Mouse (Mus musculus): ENCODE data around the gene Hpd. TPM values are rescaled to one million over a fixed set of nuclear protein-coding genes. Genes with fewer than 3 reads are reported as not detected.

Hpd gene
- polyA plus RNA-seq, 1 experiment from 2014 or later: not detected

DNA sequence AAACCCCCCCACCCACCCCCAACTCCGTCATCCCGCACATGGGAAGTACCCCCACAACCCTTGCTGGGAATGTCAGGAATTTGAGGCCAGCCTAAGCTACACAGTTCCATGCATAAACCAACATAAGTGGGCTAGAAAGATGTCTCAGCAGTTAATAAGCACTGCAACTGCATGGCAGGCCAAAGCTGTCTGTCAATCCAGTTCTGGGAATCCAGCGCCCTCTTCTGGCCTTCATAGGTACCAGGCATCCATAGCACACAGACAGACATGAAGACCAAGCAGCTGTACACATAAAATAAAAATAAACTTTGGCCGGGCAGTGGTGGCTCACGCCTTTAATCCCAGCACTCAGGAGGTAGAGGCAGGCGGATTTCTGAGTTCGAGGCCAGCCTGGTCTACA is 27.1 kb downstream of the Hpd start:
- no peak overlapping the region for H3K4me2 ChIP-seq
- peaks cover 19% of the 10 kb centered on the region for H3K4me1 ChIP-seq (replicated peaks)
- no peak overlapping the region for H3K4me3 ChIP-seq
- 63% methylated on average over 7 of the region's 7 CpGs for WGBS
- no peak for ATAC-seq (ENCODE audit: low FRiP score)
- no peak overlapping the region for H3K27ac ChIP-seq
- peaks cover 82% of the 10 kb centered on the region for H3K36me3 ChIP-seq
- no peaks in the 10 kb centered on the region for H3K27me3 ChIP-seq
- H3K9ac ChIP-seq: no peak overlapping the region
- H3K9me3 ChIP-seq: no peaks in the 10 kb centered on the region

DNA sequence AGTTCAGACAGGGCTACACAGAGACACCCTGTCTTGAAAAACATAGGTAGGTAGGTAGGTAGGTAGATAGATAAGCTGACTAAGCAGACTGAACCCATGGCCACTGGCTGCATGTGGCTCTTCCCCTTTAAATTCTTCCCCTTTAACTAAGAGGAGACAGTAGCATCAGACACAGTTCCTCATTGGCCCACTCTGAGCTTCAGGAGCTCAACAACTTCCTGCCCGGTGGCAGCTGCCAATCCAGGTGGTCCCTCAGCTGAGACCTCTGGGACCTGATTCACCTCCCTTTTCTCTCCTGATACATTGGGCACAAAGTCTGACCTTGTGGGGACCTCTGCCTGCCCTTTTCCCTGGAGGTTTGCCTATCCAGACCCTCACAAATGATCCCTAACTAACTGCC is 29.6 kb downstream of the Hpd start:
- H3K36me3 ChIP-seq: peaks cover 71% of the 10 kb centered on the region
- H3K4me2 ChIP-seq: no peak overlapping the region
- no peak overlapping the region for H3K27ac ChIP-seq
- no peak for ATAC-seq (ENCODE audit: low FRiP score)
- WGBS: 75% methylated on average over 1 of the region's 1 CpGs
- H3K9ac ChIP-seq: no peak overlapping the region
- H3K4me3 ChIP-seq: no peak overlapping the region
- no peaks in the 10 kb centered on the region for H3K9me3 ChIP-seq
- peaks cover 45% of the 10 kb centered on the region for H3K4me1 ChIP-seq (replicated peaks)
- no peaks in the 10 kb centered on the region for H3K27me3 ChIP-seq

DNA sequence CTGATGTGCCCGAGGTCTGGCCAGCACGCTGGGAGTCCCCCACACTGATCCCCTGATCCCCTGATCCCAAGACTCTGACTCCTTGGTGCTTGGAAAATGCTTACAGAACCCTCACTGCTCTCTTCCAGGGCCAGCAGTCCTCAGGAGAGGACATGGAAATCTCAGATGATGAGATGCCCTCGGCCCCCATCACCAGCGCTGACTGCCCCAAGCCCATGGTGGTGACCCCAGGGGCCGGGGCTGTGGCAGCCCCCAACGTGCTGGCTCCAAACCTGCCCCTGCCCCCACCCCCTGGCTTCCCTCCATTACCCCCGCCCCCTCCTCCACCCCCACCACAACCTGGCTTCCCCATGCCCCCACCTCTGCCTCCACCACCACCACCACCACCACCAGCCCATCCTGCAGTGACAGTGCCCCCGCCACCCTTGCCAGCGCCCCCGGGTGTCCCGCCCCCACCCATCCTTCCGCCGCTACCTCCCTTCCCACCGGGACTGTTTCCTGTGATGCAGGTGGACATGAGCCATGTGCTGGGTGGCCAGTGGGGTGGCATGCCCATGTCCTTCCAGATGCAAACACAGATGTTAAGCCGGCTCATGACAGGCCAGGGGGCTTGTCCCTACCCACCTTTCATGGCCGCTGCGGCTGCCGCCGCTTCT is 30.7 kb downstream of the Hpd start:
- H3K4me3 ChIP-seq: no peak overlapping the region
- peak overlapping the region; percentile 61 for H3K4me2 ChIP-seq

DNA sequence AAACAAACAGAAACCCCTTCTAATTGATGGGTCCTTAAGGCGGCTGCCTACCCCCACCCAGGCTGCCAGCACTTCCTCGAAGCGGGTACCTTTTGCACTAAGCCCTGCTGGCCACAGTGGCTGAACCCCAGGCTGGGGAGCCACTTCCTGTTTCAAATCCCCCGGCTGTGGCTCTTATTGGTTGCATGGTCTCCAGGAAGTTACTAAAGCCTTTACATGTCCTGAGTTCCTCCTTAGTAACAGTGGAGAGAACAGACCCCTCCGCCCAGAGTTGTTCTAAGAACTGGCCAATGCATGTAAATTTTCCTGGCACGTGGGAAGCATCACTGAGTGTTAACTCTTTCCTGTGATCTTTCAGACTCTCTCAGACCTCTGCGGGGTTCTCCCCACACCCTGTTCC is 31.4 kb downstream of the Hpd start:
- H3K4me1 ChIP-seq (replicated peaks): peaks cover 63% of the 10 kb centered on the region
- ATAC-seq (ENCODE audit: low FRiP score): no peak

More for the DNA sequence above, 30.7 kb downstream of the Hpd start:
- no peak overlapping the region for H3K27ac ChIP-seq
- H3K9ac ChIP-seq: peak overlapping the region; percentile 64; the same call in 1 of the 2 replicates
- H3K4me1 ChIP-seq (replicated peaks): peaks cover 55% of the 10 kb centered on the region
- ATAC-seq (ENCODE audit: low FRiP score): no peak
- H3K9me3 ChIP-seq: no peaks in the 10 kb centered on the region
- peaks cover 71% of the 10 kb centered on the region for H3K36me3 ChIP-seq
- no peaks in the 10 kb centered on the region for H3K27me3 ChIP-seq
- WGBS: 96% methylated on average over 19 of the region's 19 CpGs

DNA sequence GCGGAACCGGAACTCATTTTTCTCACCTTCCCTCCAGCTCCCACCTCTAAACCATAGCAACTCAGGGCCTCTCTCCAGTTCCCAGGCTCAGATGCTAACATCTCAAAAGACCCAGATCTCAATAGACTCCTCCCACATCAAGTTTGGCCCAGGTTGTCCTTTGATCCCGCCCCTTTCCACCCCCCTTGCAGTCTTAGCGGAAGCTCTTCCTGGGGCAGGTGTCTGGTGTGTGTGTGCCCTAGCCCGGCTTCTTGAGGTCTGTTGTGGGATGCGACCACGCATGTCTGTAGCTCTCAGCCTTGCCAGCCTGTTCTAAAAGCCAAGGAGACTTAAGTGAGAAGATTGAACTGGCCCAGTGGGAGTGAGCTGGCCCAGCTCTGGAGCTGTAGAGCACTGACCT is 31.9 kb downstream of the Hpd start:
- peaks cover 69% of the 10 kb centered on the region for H3K36me3 ChIP-seq

More for the DNA sequence above, 31.4 kb downstream of the Hpd start:
- H3K27me3 ChIP-seq: no peaks in the 10 kb centered on the region
- H3K4me3 ChIP-seq: peak overlapping the region; percentile 44
- H3K36me3 ChIP-seq: peaks cover 72% of the 10 kb centered on the region
- peak overlapping the region; percentile 13; the same call in 1 of the 2 replicates for H3K27ac ChIP-seq
- H3K4me2 ChIP-seq: peak overlapping the region; percentile 61
- WGBS: 48% methylated on average over 7 of the region's 7 CpGs
- peak overlapping the region; percentile 64 for H3K9ac ChIP-seq
- no peaks in the 10 kb centered on the region for H3K9me3 ChIP-seq

DNA sequence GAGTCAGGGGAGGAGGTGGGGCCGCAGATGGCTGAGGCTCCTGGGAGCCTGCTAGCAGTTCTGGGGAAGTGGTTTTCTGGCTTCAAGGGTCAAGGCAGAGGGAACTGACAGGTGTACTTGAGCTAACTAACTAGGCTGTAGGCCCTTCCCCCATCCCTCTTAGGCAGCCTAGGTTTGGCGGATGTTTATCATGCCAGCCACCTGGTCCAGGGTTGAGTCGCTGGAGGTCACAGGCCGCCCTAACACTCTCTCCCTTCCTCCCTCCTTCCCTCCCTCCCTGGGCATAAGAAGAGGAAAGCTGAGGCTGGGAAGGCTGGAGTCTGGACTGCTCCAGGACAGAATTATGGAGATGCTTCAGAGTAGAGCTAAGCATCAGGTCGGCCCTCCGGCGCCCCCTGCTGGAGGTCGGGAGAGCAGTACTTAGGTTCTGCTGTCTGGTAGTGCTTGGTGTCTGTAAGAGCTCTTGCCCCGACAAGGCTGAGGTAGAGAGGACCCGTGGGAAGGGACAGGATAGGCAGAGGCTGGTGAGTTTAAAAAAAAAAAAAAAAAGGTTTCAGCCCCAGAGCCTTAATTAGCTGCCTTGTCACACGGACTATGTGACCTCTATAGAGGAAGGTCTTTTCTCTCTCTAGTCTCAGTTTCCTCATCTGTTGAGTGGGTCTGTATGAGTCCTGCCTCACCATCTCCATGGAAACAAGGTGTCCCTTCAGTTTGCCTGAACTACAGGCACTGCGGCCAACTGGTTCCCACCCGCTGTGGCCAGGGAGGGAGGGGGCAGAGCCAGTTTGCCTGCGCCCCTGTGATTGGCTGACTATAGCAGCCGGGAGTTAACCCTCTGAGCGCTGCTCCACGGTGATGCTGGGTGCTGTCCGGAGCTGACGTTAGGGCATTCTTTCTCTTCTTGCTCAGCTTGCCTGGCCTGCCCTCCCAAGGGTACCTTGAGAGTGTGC is 32.8 kb downstream of the Hpd start:
- Histone ChIP-seq H3K9me3 (no peaks in the 10 kb centered on the region), H3K27ac (peak overlapping the region; percentile 52), H3K9ac (peak overlapping the region; percentile 64), H3K4me2 (peak overlapping the region; percentile 61), H3K4me1 (replicated peaks) (peaks cover 76% of the 10 kb centered on the region), H3K27me3 (no peaks in the 10 kb centered on the region), H3K4me3 (peak overlapping the region; percentile 44), H3K36me3 (peaks cover 63% of the 10 kb centered on the region)
- 9% methylated on average over 19 of the region's 19 CpGs for WGBS
- ATAC-seq (ENCODE audit: low FRiP score): peak; percentile 83

More for the DNA sequence above, 31.9 kb downstream of the Hpd start:
- ATAC-seq (ENCODE audit: low FRiP score): no peak
- Histone ChIP-seq H3K4me3 (peak overlapping the region; percentile 44), H3K4me2 (peak overlapping the region; percentile 61), H3K27me3 (no peaks in the 10 kb centered on the region), H3K4me1 (replicated peaks) (peaks cover 67% of the 10 kb centered on the region), H3K9ac (peak overlapping the region; percentile 64), H3K27ac (peak overlapping the region; percentile 13; the same call in 1 of the 2 replicates), H3K9me3 (no peaks in the 10 kb centered on the region)
- 58% methylated on average over 7 of the region's 7 CpGs for WGBS

DNA sequence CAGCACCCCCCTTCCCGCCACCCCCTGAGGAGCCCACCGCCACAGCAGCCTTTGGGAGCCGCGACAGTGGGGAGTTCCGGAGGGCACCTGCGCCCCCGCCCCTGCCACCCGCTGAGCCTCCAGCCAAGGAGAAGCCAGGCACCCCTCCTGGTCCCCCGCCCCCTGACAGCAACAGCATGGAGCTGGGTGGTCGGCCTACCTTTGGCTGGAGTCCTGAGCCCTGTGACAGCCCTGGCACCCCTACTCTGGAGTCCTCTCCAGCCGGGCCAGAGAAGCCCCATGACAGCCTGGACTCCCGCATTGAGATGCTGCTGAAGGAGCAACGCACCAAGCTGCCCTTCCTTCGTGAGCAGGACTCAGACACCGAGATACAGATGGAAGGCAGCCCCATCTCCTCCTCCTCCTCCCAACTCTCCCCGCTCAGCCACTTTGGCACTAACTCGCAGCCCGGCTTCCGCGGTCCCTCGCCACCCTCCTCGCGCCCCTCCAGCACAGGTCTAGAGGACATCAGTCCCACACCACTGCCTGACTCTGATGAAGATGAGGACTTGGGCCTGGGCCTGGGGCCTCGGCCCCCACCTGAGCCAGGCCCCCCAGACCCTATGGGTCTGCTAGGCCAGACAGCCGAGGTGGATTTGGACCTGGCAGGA is 34.3 kb downstream of the Hpd start:
- H3K4me2 ChIP-seq: peak overlapping the region; percentile 61
- H3K27me3 ChIP-seq: no peaks in the 10 kb centered on the region
- H3K9ac ChIP-seq: peak overlapping the region; percentile 64
- H3K4me1 ChIP-seq (replicated peaks): peaks cover 90% of the 10 kb centered on the region
- WGBS: 79% methylated on average over 25 of the region's 25 CpGs
- H3K4me3 ChIP-seq: no peak overlapping the region
- no peaks in the 10 kb centered on the region for H3K9me3 ChIP-seq
- no peak for ATAC-seq (ENCODE audit: low FRiP score)
- peaks cover 50% of the 10 kb centered on the region for H3K36me3 ChIP-seq
- H3K27ac ChIP-seq: no peak overlapping the region

DNA sequence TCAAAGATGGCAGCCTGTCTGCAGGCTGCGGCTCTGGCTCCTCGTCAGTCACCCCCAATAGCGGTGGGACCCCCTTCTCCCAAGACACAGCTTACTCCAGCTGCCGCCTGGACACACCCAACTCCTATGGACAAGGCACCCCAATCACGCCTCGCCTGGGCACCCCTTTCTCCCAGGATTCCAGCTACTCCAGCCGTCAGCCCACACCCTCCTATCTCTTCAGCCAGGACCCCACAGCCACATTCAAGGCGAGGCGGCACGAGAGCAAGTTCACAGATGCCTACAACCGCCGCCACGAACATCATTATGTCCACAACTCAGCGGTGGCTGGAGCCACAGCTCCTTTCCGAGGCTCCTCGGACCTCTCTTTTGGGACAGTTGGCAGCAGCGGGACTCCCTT is 35.0 kb downstream of the Hpd start:
- ATAC-seq (ENCODE audit: low FRiP score): no peak
- Histone ChIP-seq H3K4me3 (no peak overlapping the region), H3K9me3 (no peaks in the 10 kb centered on the region), H3K27ac (no peak overlapping the region), H3K4me2 (no peak overlapping the region), H3K4me1 (replicated peaks) (peaks cover 88% of the 10 kb centered on the region), H3K36me3 (peaks cover 44% of the 10 kb centered on the region), H3K9ac (peak overlapping the region; percentile 64; the same call in 1 of the 2 replicates), H3K27me3 (no peaks in the 10 kb centered on the region)
- WGBS: 85% methylated on average over 17 of the region's 17 CpGs

DNA sequence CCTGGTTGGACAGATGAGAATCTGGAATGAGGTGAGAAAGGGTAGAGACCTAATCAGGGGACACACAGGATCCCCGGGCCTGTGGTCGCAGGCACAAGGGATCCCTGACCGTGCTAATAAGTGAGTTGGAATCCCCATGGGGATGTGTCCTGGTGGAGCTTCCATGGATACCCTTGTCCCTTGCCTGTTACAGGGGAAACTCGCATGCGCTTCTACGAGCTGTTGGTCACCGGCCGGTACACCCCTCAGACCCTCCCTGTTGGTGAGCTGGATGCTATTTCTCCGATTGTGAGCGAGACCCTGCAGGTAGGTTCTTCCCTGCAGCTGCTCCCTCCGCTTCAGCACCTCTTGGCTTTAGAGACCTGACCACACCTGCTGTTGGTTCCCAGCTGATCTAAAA is 36.2 kb downstream of the Hpd start:
- H3K9me3 ChIP-seq: no peaks in the 10 kb centered on the region
- no peak overlapping the region for H3K27ac ChIP-seq
- peaks cover 32% of the 10 kb centered on the region for H3K36me3 ChIP-seq
- no peaks in the 10 kb centered on the region for H3K27me3 ChIP-seq
- peak overlapping the region; percentile 7; the same call in 1 of the 2 replicates for H3K4me3 ChIP-seq
- WGBS: 85% methylated on average over 11 of the region's 11 CpGs
- peak overlapping the region; percentile 19; the same call in 1 of the 2 replicates for H3K9ac ChIP-seq
- H3K4me2 ChIP-seq: peak overlapping the region; percentile 100; the same call in 1 of the 2 replicates
- ATAC-seq (ENCODE audit: low FRiP score): no peak
- peaks cover 82% of the 10 kb centered on the region for H3K4me1 ChIP-seq (replicated peaks)

DNA sequence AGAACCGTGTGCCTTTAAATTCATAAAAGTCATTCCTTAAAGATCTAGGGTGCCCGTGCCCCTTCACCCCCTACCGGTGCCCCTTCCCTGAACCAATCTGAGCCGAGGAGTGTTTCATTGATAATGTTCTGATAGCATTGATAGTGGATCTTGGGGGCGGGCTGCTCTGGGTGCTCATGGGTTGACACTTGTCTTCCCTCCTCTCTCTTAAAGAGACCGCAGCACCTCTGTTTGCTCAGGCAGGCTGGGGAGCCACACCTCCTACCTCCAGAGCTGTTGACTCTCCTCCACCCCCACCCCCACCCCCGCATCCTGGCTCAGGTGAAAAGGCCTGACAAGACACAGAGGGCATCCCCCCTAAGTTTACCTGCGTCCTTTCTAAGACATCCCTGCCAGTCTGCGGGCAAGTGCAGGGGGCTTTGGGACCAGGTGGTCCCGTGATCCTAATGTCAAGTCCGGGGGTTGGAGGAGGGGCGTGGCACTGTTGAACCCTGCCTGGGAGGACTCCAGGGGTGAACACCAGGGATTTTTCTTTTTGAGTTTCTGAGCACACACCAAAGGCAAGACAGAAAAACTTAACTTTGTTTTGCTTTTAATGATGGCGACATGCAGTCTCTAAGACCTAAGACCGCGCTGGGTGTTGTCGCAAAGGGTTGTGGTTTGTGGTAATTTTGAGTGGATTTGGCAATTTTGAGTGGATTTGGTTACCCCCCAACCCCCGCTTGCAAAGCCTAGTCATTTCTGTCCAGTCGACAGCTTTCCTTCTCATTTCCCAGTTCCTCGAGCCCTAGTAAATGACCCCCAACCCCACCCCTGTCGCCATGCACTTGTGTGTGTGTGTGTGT is 37.6 kb downstream of the Hpd start:
- no peak for ATAC-seq (ENCODE audit: low FRiP score)
- Histone ChIP-seq H3K4me3 (peak overlapping the region; percentile 76), H3K27me3 (no peaks in the 10 kb centered on the region), H3K9me3 (no peaks in the 10 kb centered on the region), H3K4me2 (peak overlapping the region; percentile 100), H3K27ac (no peak overlapping the region), H3K4me1 (replicated peaks) (peaks cover 68% of the 10 kb centered on the region), H3K9ac (peak overlapping the region; percentile 100), H3K36me3 (peaks cover 31% of the 10 kb centered on the region)
- WGBS: 36% methylated on average over 20 of the region's 20 CpGs

DNA sequence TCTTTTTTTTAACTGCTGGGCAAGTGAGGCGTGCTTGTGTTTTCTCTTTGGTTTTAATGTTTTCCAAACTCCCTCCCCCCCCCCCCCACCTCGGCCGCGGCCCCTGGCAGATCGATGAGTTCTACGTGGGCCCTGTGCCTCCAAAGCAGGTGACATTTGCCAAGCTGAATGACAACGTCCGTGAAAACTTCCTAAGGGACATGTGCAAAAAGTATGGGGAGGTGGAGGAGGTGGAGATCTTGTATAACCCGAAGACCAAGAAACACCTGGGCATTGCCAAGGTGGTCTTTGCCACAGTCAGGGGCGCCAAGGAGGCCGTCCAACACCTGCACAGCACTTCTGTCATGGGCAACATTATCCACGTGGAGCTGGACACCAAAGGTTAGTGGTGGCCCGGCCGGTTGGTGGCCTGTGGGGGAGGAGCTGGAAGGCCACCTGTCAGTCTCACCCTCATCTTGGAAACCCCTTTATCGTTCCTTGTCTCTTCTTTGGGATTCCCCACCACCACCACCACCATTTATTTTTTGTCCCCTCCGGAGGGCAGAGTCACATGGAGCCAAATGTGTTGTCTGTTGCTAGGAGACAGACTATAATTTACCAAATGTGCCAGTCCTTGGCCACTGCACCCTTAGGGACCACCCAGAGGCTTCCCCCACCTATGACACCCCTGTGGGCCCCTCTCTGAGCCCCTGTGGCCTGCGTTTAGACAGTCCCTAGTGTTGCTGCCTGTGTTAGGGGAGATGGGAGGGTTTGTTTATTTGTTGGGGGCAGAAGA is 38.4 kb downstream of the Hpd start:
- Histone ChIP-seq H3K27ac (peak overlapping the region; percentile 100), H3K9ac (peak overlapping the region; percentile 100), H3K9me3 (no peaks in the 10 kb centered on the region), H3K4me3 (peak overlapping the region; percentile 76), H3K4me1 (replicated peaks) (peaks cover 60% of the 10 kb centered on the region), H3K36me3 (peaks cover 30% of the 10 kb centered on the region), H3K27me3 (no peaks in the 10 kb centered on the region), H3K4me2 (peak overlapping the region; percentile 100)
- no peak for ATAC-seq (ENCODE audit: low FRiP score)
- WGBS: 5% methylated on average over 17 of the region's 17 CpGs

Data from hindbrain, embryonic 13.5 days (tissue).